Mouse (Mus musculus) MEL (cell line): ENCODE data around the gene Vdac1.

Source experiments
- CTCF ChIP-seq, 3 experiments: IDR thresholded peaks in 2 of 3; conservative IDR thresholded peaks in 1 of 3; 2 replicates each; pipeline ENCODE4 v1.5.1; 2011 to 2012; ENCODE audit warnings: low read length in 3 of 3, low read depth in 2 of 3, mild to moderate bottlenecking in 2 of 3, improper control_type of control experiment in 1 of 3, inconsistent platforms in 1 of 3, mixed read lengths in 1 of 3, moderate library complexity in 1 of 3; ENCODE audit not compliant: control insufficient read depth in 1 of 3, insufficient read depth in 1 of 3, poor library complexity in 1 of 3, severe bottlenecking in 1 of 3
- EP300 ChIP-seq, 2 experiments: IDR thresholded peaks; 2 replicates each; pipeline ENCODE4 v1.6.1; 2011; ENCODE audit warnings: improper control_type of control experiment in 2 of 2, low read length in 2 of 2, low read depth in 1 of 2, mild to moderate bottlenecking in 1 of 2
- POLR2A ChIP-seq, 2 experiments: IDR thresholded peaks; 2 replicates each; pipeline ENCODE4 v1.6.1; 2011 to 2012; ENCODE audit warnings: low read length in 2 of 2, mild to moderate bottlenecking in 2 of 2, control low read depth in 1 of 2, improper control_type of control experiment in 1 of 2, low read depth in 1 of 2, moderate library complexity in 1 of 2; ENCODE audit not compliant: control insufficient read depth in 1 of 2, insufficient read depth in 1 of 2, poor library complexity in 1 of 2
- POLR2AphosphoS5 ChIP-seq: IDR thresholded peaks from 2 replicates; pipeline ENCODE4 v1.6.1; 2012; ENCODE audit warnings: low read depth, borderline replicate concordance, mild to moderate bottlenecking, inconsistent platforms, low read length, moderate library complexity, mixed read lengths
- SIN3A ChIP-seq: IDR thresholded peaks from 2 replicates; pipeline ENCODE4 v1.6.1; 2012; ENCODE audit warnings: low read length, improper control_type of control experiment, inconsistent platforms
- SMC3 ChIP-seq: IDR thresholded peaks from 2 replicates; pipeline ENCODE4 v1.6.1; 2011; ENCODE audit warnings: low read depth, low read length, improper control_type of control experiment
- TAL1 ChIP-seq: IDR thresholded peaks from 2 replicates; pipeline ENCODE4 v1.6.1; 2012; ENCODE audit warnings: mild to moderate bottlenecking, inconsistent platforms, low read length, moderate library complexity, mixed read lengths

- TF ChIP-seq EP300 (IDR thresholded peaks at IDR 0.05; ENCODE audit: low read depth in 1 of 2, low read length in 2 of 2), result no peak
- no peak for TF ChIP-seq POLR2A (IDR thresholded peaks at IDR 0.05; ENCODE audit: control insufficient read depth in 1 of 2, insufficient read depth in 1 of 2, low read depth in 1 of 2, low read length in 2 of 2, poor library complexity in 1 of 2)
- TF ChIP-seq SIN3A, result no peak
- no peak for TF ChIP-seq CTCF (IDR thresholded peaks at IDR 0.05 in 2 of 3, conservative IDR thresholded peaks at IDR 0.05 in 1 of 3; ENCODE audit: control insufficient read depth in 1 of 3, insufficient read depth in 1 of 3, low read depth in 2 of 3, low read length in 3 of 3, poor library complexity in 1 of 3, severe bottlenecking in 1 of 3)
- no peak for TF ChIP-seq POLR2AphosphoS5
- no peak for TF ChIP-seq SMC3
- no peak for TF ChIP-seq TAL1
Measured at GRCm38 (mm10) chr11:52333616-52334015, 27.0 kb upstream of the Vdac1 start.
